Comparison of ENCODE assay signal across 10 mouse cellular contexts in the genomic region with DNA sequence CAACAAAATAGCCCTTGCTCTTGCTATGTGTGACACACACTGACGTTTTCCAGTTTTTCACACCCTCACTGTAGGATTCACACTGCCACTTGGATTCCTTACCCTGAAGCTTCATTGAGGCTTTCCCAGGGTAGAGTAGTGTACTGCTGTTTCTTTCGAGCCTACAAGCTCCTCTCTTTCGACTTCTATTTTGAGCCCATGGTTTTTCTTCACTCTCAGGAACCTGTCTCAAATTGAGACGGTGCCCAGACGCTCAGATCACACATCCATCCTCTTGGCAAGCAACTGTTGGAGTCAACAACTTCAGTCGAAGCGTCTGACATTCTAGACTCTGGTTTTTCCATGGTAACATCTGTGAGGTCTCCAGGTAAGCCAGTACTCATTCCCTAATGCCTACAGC. TPM values are rescaled to one million over a fixed set of nuclear protein-coding genes. Genes with fewer than 3 reads are reported as not detected.
DNase-seq lines count a peak whose midpoint lies in the region; ATAC-seq and TF ChIP-seq lines count a peak whose summit lies in the region.
"Had no signal": no experiment of that assay in that cellular context is flagged by ENCODE, and none has a peak within 500 bp of the region (broad histone marks: within the 10 kb centered on the region; RNA-seq: fewer than 3 reads in every experiment).

A gene (minus strand): TSS at position 296 of the 400 bp plus-strand sequence.

- TF ChIP-seq POLR2A in heart, adult 2 months (IDR thresholded peaks at IDR 0.05; ENCODE audit: insufficient read depth, low read depth, low read length), result no peak

- no peaks in the 10 kb centered on the region for H3K79me2 ChIP-seq in heart, adult 2 months (replicated peaks; ENCODE audit: control insufficient read depth, insufficient read depth, low read length)

- TF ChIP-seq CTCF in heart, adult 2 months (IDR thresholded peaks at IDR 0.05), result no peak

- ATAC-seq in heart, embryonic 11.5 days (replicated peaks; ENCODE audit: insufficient number of reproducible peaks, low FRiP score, low TSS enrichment), result no peak
- ATAC-seq in CD4-positive, CD25-positive, alpha-beta regulatory T cell, adult 4 months, result no peak

- H3K4me2 ChIP-seq in heart, embryonic 11.5 days, result no peak within 1 kb of the TSS
- H3K4me2 ChIP-seq: liver, embryonic 15.5 days had no signal

- H3K9ac ChIP-seq in heart, adult 2 months (ENCODE audit: low read depth, low read length), result peak within 1 kb of the TSS; percentile 38; the same call in 1 of the 2 replicates
- no peak within 1 kb of the TSS for H3K9ac ChIP-seq in heart, embryonic 11.5 days (ENCODE audit: low read depth, low read length)
- H3K9ac ChIP-seq: liver, embryonic 15.5 days had no signal

- no peaks in the 10 kb centered on the region for H3K27me3 ChIP-seq in heart, adult 2 months (ENCODE audit: control insufficient read depth, insufficient read depth, low read length)
- no peaks in the 10 kb centered on the region for H3K27me3 ChIP-seq in heart, embryonic 11.5 days (ENCODE audit: control insufficient read depth, insufficient read depth, low read length)
- H3K27me3 ChIP-seq: liver, embryonic 15.5 days had no signal

- no peaks in the 10 kb centered on the region for H3K4me1 ChIP-seq in heart, adult 2 months (ENCODE audit: control insufficient read depth, insufficient read depth, low read length)
- peaks cover 2% of the 10 kb centered on the region; the same call in 1 of the 2 replicates for H3K4me1 ChIP-seq in heart, embryonic 11.5 days (ENCODE audit: control insufficient read depth, insufficient read depth, low read length)
- H3K4me1 ChIP-seq: liver, embryonic 15.5 days had no signal

- no peak for TF ChIP-seq EP300 in heart, adult 2 months (IDR thresholded peaks at IDR 0.05; ENCODE audit: insufficient read depth, low read depth, low read length)

- H3K4me3 ChIP-seq in heart, adult 2 months, result no peak within 1 kb of the TSS
- no peak within 1 kb of the TSS for H3K4me3 ChIP-seq in heart, embryonic 11.5 days (ENCODE audit: low read depth, low read length)
- H3K4me3 ChIP-seq: liver, embryonic 15.5 days had no signal

- no peak for DNase-seq in heart, adult 2 months
- DNase-seq in right cerebral cortex, postnatal 10 days (ENCODE audit: low spot score in 2 of 2), result peak; percentile 41 to 60
- no peak for DNase-seq in right cerebral cortex, postnatal 14 days
- DNase-seq in left cerebral cortex, adult 8-10 months (ENCODE audit: low spot score in 2 of 2), result peak in 1 of 2 experiments; percentile 32
- no peak for DNase-seq in MN1 (ENCODE audit: low spot score)
- DNase-seq in urinary bladder, adult 18-20 months (ENCODE audit: low spot score in 2 of 2), result no peak
- DNase-seq: kidney, postnatal 25 days had no signal

- no peaks in the 10 kb centered on the region for H3K9me3 ChIP-seq in heart, embryonic 11.5 days (replicated peaks; ENCODE audit: control insufficient read depth, low read length)
- H3K9me3 ChIP-seq: liver, embryonic 15.5 days had no signal

- no peaks in the 10 kb centered on the region for H3K36me3 ChIP-seq in heart, adult 2 months (ENCODE audit: control insufficient read depth, insufficient read depth, low read length)
- no peaks in the 10 kb centered on the region for H3K36me3 ChIP-seq in heart, embryonic 11.5 days (ENCODE audit: control insufficient read depth, insufficient read depth, low read length)
- H3K36me3 ChIP-seq: liver, embryonic 15.5 days had no signal

- peak within 1 kb of the TSS; percentile 36; the same call in 1 of the 2 replicates for H3K27ac ChIP-seq in heart, adult 2 months
- H3K27ac ChIP-seq in heart, embryonic 11.5 days (ENCODE audit: low read depth, low read length), result no peak within 1 kb of the TSS
- H3K27ac ChIP-seq: liver, embryonic 15.5 days had no signal

- intact Hi-C loops in heart, adult 2 months (cut with DNase I), result no loop called here

- WGBS in heart, adult 2 months, result 38% methylated on average over 7 of the region's 7 CpGs
- WGBS in heart, embryonic 11.5 days (ENCODE audit: insufficient replicate concordance), result 57% methylated on average over 7 of the region's 7 CpGs

RNA-seq across cellular contexts. Expression of the gene that starts here (rescaled TPM):
- total RNA-seq in heart, adult 2 months (2021), result 1 to 10 TPM; 3.1 to 4.3 TPM
- 1.8 and 2.2 TPM in 2 replicates for polyA plus RNA-seq in heart, adult 2 months (2012; rRNA removed)
- 6.8 and 7.8 TPM in 2 replicates for polyA plus RNA-seq in heart, embryonic 11.5 days (2014; fragmentation: Nextera tagmentation; extraction: Ambion mirVana)
- total RNA-seq in left cerebral cortex, adult 8-10 months (2022), result 10 to 100 TPM; 54.2 to 72.9 (median 63.0) TPM
- 1 to 10 TPM in 1 of 2 experiments, under 1 TPM in 1; 0.98 to 1.9 TPM for polyA plus RNA-seq in CD4-positive, CD25-positive, alpha-beta regulatory T cell, adult 4 months (2017; shearing (Covaris generic))

Comparison
In these comparisons a context has a peak if more than half of its experiments do, and no peak if none do; other contexts are left out.
1. RNA of the gene that starts here (total RNA-seq): 54.2 to 72.9 TPM in left cerebral cortex, adult 8-10 months; 3.1 to 4.3 TPM in heart, adult 2 months; every median in the first group is over 10 times any median in the second.
2. DNase-seq: peak in right cerebral cortex, postnatal 10 days (2 of 2); none in heart, adult 2 months (0 of 2), right cerebral cortex, postnatal 14 days (single experiment), MN1 (single experiment) and urinary bladder, adult 18-20 months (0 of 2).